Mouse (Mus musculus) CD8-positive naive resting alpha-beta T cell, adult 2 months (primary cell): Measurements from ENCODE around the gene Ppara.

Source experiments
- DNase-seq, 2 experiments: peaks; one replicate each; pipeline ENCODE4 v3.0.0; 2022; ENCODE audit warnings: low read depth in 2 of 2, low spot score in 2 of 2

Gene Ppara

DNA sequence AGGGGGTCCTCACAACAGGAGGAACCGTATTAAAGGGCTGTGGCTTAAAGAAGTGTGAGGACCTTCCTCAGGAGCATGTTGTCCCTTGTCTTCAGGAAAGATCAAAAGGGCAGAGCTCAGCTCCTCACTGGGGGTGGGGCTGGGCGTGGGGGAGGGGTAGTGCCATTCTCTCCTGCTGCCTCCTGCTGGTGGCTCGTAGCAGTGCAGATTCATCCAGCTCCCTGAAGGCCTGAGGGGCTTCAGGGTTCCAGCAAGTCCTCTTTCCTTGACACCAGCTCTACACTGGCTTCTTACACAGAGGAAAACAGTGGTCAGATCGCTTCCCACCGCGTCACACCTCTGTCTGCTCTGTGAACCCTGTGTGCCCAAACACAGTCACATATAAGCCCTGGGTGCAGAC is 106.2 kb downstream of the Ppara start:
- DNase-seq, result peak in 1 of 2 experiments; percentile 21

DNA sequence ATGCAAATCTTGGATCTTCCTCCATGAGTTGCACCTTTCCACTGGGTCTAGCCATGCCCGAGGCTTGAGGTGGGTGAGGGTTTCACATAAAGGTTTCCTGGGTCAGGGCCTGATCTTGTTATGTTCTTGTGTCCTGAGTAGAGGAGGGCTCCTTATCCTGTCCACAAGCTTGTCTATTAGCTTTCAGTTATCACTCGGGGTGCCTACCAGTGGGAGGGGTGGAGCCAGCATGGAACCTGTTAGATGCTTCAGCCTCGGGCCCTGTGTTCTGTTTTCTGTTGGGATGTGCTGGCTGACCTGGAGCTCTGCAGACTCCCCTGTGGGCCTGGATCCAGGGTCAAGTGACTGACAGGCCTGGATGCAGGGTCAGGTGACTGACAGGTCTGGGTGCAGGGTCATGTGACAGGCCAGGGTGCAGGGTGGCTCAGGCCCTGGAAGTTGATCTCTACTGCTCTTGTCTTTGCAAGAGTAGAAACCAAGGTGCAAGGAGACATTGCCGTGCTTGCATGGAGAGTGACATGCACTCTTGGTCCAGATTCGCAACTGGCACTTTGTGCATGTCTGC is 107.1 kb downstream of the Ppara start:
- DNase-seq, result no peak

- no peak for DNase-seq
Observed at GRCm38 (mm10) chr15:85845071-85845470, 110.3 kb downstream of the Ppara start.

DNA sequence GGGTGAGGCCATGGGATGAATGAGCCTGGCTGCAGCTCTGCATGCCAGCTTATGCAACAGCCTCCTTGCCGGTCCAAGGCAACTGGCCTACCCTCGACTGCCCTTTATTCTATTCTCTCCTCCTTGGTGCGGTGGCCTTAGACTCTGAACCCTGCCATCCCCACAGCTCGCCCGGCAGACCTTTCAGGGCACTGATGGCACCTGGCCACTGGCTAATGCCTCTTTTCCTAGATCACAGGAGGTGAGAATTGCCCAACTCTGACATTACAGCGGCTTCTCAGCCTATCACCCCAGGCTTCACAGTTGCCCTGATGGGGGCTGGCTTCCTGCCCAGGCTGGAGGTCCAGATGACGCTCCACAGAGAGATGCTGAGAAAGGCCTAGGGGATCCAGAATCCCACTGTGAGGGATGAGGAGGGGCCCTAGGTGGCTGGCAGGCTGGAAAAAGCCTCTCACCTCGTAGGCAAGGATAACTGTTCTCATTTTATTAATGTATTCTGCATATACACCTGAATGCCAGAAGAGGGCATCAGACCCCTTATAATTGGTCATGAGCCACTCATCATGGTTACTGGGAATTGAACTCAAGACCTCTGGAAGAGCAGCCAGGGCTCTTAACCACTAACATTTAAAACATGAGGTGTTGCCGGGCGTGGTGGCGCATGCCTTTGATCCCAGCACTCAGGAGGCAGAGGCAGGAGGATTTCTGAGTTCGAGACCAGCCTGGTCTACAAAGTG is 117.0 kb downstream of the Ppara start:
- DNase-seq, result no peak
